Mouse (Mus musculus) midbrain, embryonic 10.5 days (tissue): Measurements from ENCODE around the gene Gm15091. TPM values are rescaled to one million over a fixed set of nuclear protein-coding genes. Genes with fewer than 3 reads are reported as not detected.
"Not testable (repeated sequence)": the region's sequence is repeated elsewhere in the genome, so short reads cannot be mapped to it uniquely, and the experiment has no call there.

Source experiments
- DNase-seq: peaks from one replicate; pipeline ENCODE4 v3.0.0-alpha.2; 2017; ENCODE audit warnings: low spot score
- H3K27ac ChIP-seq: fragments of 300-500 bp; sonication (generic); replicated peaks from 2 replicates; pipeline ENCODE4 v1.5.1; 2016; ENCODE audit warnings: mild to moderate bottlenecking
- H3K27me3 ChIP-seq: fragments of 300-500 bp; sonication (generic); 2 replicates; pipeline ENCODE4 v1.6.1; 2016; ENCODE audit warnings: low read depth, mild to moderate bottlenecking; ENCODE audit not compliant: poor library complexity, severe bottlenecking
- H3K36me3 ChIP-seq: fragments of 300-500 bp; sonication (generic); 2 replicates; pipeline ENCODE4 v1.6.1; 2016; ENCODE audit warnings: mild to moderate bottlenecking, moderate library complexity
- H3K4me1 ChIP-seq: fragments of 300-500 bp; sonication (generic); 2 replicates; pipeline ENCODE4 v1.6.1; 2016
- H3K4me3 ChIP-seq: fragments of 300-500 bp; sonication (generic); 2 replicates; pipeline ENCODE4 v1.5.1; 2016; ENCODE audit warnings: mild to moderate bottlenecking, moderate library complexity
- H3K9me3 ChIP-seq: fragments of 300-500 bp; sonication (generic); replicated peaks from 2 replicates; pipeline ENCODE4 v1.6.1; 2016; ENCODE audit warnings: mild to moderate bottlenecking
- WGBS: fragments of 180-500 bp; shearing (Covaris S2); methylation state at CpG from one replicate; pipeline ENCODE4 v1.1.7; 2016; 5-methylcytosine and 5-hydroxymethylcytosine counted together
- polyA plus RNA-seq: library from polyadenylated mRNA; unstranded; fragments of >200 nt; fragmentation: Nextera tagmentation; extraction: Ambion mirVana; gene quantifications from 2 replicates; pipeline ENCODE4 v1.2.1, GENCODE M21; 2016

The Gm15091 gene
- not detected in 2 replicates for polyA plus RNA-seq

DNA sequence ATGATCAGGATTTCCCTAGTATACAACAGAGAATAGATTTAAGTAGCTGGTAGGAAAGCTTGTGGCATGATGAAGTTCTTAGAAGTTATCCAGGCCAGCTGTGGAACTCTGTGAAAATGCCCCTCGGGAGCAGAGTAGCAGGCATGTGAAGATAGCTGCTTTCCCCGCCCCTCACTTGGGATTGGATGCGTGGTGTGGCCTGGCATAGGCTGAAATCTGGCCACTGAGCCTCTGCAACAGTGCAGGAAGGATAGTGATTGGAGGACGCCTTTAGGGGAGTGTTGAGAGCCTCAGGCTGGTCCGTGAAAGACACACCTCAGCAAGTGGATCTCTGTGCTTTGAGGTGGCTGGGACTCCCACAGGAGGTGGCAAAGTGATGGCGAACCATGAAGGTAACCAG lies at the start of gene Gm15091:
Gm15091 (plus strand) TSS at position 301 of the 400 bp plus-strand sequence.
- H3K4me3 ChIP-seq, H3K27me3 ChIP-seq, H3K36me3 ChIP-seq, H3K27ac ChIP-seq, H3K4me1 ChIP-seq, H3K9me3 ChIP-seq, DNase-seq: not testable (repeated sequence)
- WGBS, result 79% methylated on average over 6 of the region's 6 CpGs

Other genes with a start within 250 kb of the Gm15091 start
- gene Gm15097, start 157.2 kb upstream of the Gm15091 start, polyA plus RNA-seq, result not detected in 2 replicates